Mouse (Mus musculus) kidney, adult 2 months (tissue): ENCODE results near the gene Ccz1. TPM values are rescaled to one million over a fixed set of nuclear protein-coding genes. Genes with fewer than 3 reads are reported as not detected.
A peak's percentile ranks its signal among the peaks of the same experiment; 100 is the strongest.

Experiments used
- DNase-seq: peaks from one replicate; pipeline ENCODE4 v3.0.0; 2021
- H3K27ac ChIP-seq: fragments of 200-500 bp; 2 replicates; pipeline ENCODE4 v1.5.1; 2012; ENCODE audit warnings: low read depth, low read length, control low read depth, inconsistent platforms; ENCODE audit not compliant: insufficient read depth
- H3K27me3 ChIP-seq: fragments of 200-500 bp; replicated peaks from 2 replicates; pipeline ENCODE4 v1.6.1; 2012; ENCODE audit warnings: mild to moderate bottlenecking, moderate library complexity, low read length, inconsistent platforms; ENCODE audit not compliant: control insufficient read depth, insufficient read depth
- H3K36me3 ChIP-seq: fragments of 200-500 bp; 2 replicates; pipeline ENCODE4 v1.6.1; 2012; ENCODE audit warnings: mild to moderate bottlenecking, moderate library complexity, low read length, inconsistent platforms; ENCODE audit not compliant: control insufficient read depth, insufficient read depth
- H3K4me1 ChIP-seq: fragments of 200-500 bp; 2 replicates; pipeline ENCODE4 v1.6.1; 2011; ENCODE audit warnings: low read length; ENCODE audit not compliant: control insufficient read depth, insufficient read depth
- H3K4me3 ChIP-seq: fragments of 200-500 bp; 2 replicates; pipeline ENCODE4 v1.5.1; 2011; ENCODE audit warnings: mild to moderate bottlenecking, low read depth, low read length, control low read depth; ENCODE audit not compliant: insufficient read depth
- CTCF ChIP-seq: fragments of 200-500 bp; conservative IDR thresholded peaks from 2 replicates; pipeline ENCODE4 v1.5.1; 2011; ENCODE audit warnings: low read depth, mild to moderate bottlenecking, control low read depth, low read length, moderate library complexity, mixed read lengths; ENCODE audit not compliant: insufficient read depth, insufficient read length
- POLR2A ChIP-seq: fragments of 200-500 bp; IDR thresholded peaks from one replicate; pipeline ENCODE4 v1.6.1; 2011; ENCODE audit warnings: low read depth, low read length, control low read depth
- WGBS: fragments of 180-500 bp; shearing (Covaris S2); methylation state at CpG from one replicate; pipeline ENCODE4 v1.1.7; 2018; 5-methylcytosine and 5-hydroxymethylcytosine counted together
- polyA plus RNA-seq: library from polyadenylated mRNA; depleted of rRNA; stranded (reverse); fragments of >200 nt; gene quantifications from 2 replicates; pipeline ENCODE4 v1.2.3, GENCODE M21; 2012

Ccz1 gene
- polyA plus RNA-seq, 1 experiment, result 17.3 TPM

DNA sequence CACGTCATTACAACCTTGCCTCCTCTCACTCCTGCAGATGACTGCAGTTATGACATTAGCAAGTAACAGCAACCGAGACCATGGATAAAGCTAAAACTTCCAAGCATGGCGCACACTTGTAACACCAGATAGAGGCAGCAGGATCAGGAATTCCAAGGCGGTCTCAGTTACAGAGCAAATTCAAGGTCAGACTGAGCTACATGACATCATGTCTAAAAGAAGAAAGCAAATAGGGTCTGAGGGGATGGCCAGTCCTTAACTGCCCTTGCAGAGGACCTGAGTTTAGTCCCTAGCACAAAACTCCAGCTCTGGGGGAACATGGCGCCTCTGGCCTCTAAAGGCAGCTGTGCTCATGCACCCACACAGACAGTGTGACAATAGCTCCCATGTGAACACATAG is 20.8 kb downstream of the Ccz1 start:
- TF ChIP-seq CTCF, result no peak
- TF ChIP-seq POLR2A, result no peak
- H3K4me3 ChIP-seq, result no peak overlapping the region
- WGBS, result 90% methylated on average over 5 of the region's 5 CpGs
- no peaks in the 10 kb centered on the region for H3K27me3 ChIP-seq
- no peak overlapping the region for H3K27ac ChIP-seq
- no peaks in the 10 kb centered on the region for H3K4me1 ChIP-seq
- DNase-seq, result no peak
- H3K36me3 ChIP-seq, result peaks cover 12% of the 10 kb centered on the region

DNA sequence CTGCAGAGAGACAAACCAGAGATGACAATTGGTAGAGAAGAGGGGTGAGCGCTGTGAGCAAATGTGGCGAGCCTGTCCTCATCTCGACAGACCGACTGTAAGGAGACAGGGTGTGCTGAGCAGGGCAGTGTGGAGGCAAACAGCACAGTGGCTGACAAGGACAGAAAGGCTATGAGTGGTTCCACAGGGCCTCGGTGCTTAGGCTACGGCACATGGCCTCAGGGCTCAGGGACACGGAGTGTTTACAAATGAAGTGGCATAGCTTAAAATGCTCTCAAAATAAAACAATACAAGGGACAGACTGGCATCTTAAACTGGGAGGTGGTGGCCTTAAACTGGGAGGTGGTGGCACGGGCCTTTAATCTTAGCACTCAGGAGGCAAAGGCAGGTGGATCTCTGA is 21.4 kb downstream of the Ccz1 start:
- peaks cover 15% of the 10 kb centered on the region for H3K36me3 ChIP-seq
- DNase-seq, result no peak
- 86% methylated on average over 8 of the region's 8 CpGs for WGBS
- TF ChIP-seq POLR2A (no peak), CTCF (no peak)
- H3K4me3 ChIP-seq, result no peak overlapping the region
- no peak overlapping the region for H3K27ac ChIP-seq
- no peaks in the 10 kb centered on the region for H3K4me1 ChIP-seq
- H3K27me3 ChIP-seq, result no peaks in the 10 kb centered on the region

DNA sequence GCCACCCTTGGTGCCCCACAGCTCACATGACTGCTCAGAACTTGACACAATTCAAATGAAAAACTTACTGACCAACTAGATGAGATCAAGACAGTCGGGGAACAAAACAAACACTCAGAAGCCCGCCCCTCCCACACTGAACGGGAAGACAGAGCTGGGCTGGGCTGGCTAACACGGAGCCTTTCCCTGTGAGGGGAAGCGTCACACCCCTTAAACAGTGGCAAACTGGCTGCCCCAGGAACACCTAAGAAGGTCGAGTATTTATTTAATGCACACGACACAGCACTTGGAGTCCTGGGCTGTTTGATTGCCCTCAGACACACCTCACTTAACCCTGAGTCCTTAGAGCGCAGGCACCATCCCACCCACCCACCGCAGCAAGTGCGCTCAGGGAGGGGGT is 22.0 kb downstream of the Ccz1 start:
- 68% methylated on average over 10 of the region's 10 CpGs for WGBS
- Histone ChIP-seq H3K27me3 (no peaks in the 10 kb centered on the region), H3K4me1 (no peaks in the 10 kb centered on the region), H3K36me3 (peaks cover 14% of the 10 kb centered on the region), H3K27ac (no peak overlapping the region), H3K4me3 (no peak overlapping the region)
- DNase-seq, result no peak
- TF ChIP-seq POLR2A (no peak), CTCF (no peak)

DNA sequence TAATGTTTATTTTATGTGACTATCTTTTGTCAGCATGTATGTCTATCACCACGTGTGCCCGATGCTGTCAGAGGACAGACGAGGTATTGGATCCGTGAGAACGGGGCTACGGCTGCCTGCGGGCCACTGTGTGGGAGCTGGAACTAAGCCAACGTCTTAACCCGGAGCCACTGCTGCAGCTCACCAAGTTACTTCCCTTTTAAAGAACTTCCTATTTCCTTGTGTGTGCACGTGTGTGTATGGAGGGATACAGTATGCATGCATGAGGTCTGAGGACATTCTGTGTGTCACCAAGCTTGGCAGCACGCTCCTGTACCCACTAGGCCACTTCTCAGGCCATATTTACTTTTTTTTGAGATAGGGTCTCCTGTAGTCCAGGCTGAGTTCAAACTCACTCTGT is 24.6 kb downstream of the Ccz1 start:
- TF ChIP-seq CTCF (no peak), POLR2A (no peak)
- WGBS, result 82% methylated on average over 11 of the region's 11 CpGs
- Histone ChIP-seq H3K4me3 (no peak overlapping the region), H3K36me3 (peaks cover 14% of the 10 kb centered on the region), H3K27ac (no peak overlapping the region), H3K27me3 (no peaks in the 10 kb centered on the region), H3K4me1 (no peaks in the 10 kb centered on the region)
- DNase-seq, result no peak

DNA sequence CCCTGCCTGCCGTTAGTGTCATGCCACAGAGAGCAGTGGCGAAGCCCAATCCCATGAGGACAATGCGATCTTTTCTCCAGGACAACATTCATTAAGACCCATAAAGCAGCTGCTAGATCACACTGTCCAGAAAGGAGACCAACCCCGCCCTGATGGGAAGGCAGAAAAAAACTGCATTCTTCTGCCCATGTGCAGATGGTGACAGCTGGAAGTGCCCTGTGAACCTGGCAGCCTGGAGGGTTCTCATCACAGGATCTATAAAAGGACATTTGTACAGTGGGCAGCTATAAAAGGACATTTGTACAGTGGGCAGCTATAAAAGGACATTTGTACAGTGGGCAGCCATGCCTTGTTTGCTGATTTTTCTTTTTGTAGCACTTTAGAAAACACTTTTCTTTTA is 25.6 kb downstream of the Ccz1 start:
- DNase-seq, result no peak
- Histone ChIP-seq H3K36me3 (peaks cover 13% of the 10 kb centered on the region), H3K27ac (no peak overlapping the region), H3K27me3 (no peaks in the 10 kb centered on the region), H3K4me1 (no peaks in the 10 kb centered on the region), H3K4me3 (no peak overlapping the region)
- TF ChIP-seq CTCF, result no peak
- 95% methylated on average over 4 of the region's 4 CpGs for WGBS

DNA sequence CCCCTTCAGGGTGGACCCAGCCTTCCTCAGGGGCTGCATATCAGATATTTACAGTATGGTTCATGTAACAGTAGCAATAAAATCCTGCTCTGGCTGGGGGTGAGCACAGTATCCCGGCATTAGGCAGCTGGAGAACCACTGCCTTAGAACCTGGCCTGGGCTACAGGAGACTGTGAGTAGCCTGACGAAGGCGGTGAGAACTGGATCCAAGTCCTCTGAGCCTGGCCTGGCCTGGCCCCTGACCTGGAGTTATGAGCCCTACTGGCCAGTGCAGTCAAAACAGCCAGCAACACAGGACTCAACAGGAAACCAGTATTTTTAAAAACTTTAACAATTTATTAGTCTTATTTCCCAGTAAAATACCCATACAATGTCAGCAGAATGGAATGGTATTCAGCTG is 27.1 kb downstream of the Ccz1 start:
- peak; percentile 47 for DNase-seq
- 61% methylated on average over 3 of the region's 3 CpGs for WGBS
- no peak overlapping the region for H3K4me3 ChIP-seq
- no peaks in the 10 kb centered on the region for H3K4me1 ChIP-seq
- no peaks in the 10 kb centered on the region for H3K27me3 ChIP-seq
- H3K36me3 ChIP-seq, result peaks cover 11% of the 10 kb centered on the region
- TF ChIP-seq POLR2A, result no peak
- no peak for TF ChIP-seq CTCF
- no peak overlapping the region for H3K27ac ChIP-seq

DNA sequence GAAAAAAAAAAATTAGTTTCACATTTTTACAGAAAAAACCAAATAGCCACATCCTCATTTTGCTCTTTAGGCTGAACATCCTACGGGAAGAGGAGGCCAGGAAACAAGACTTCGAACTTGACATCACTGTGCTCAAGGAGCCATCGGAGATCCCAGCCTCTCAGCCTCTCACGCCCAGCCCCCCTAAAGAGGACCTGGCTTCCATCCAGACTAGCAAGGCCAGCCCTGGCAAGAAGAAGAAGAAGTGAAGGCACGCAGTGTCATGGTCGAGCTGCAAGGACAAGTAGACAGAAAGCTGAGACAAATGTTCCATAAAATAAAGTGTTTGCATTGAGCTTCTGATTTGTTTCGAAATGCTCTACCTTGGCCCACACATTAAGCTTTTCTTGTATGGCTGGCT is 29.3 kb downstream of the Ccz1 start:
- TF ChIP-seq POLR2A (no peak), CTCF (no peak)
- no peak for DNase-seq
- H3K27ac ChIP-seq, result no peak overlapping the region
- peaks cover 5% of the 10 kb centered on the region for H3K36me3 ChIP-seq
- no peak overlapping the region for H3K4me3 ChIP-seq
- WGBS, result 80% methylated on average over 7 of the region's 7 CpGs
- H3K27me3 ChIP-seq, result no peaks in the 10 kb centered on the region
- no peaks in the 10 kb centered on the region for H3K4me1 ChIP-seq

DNA sequence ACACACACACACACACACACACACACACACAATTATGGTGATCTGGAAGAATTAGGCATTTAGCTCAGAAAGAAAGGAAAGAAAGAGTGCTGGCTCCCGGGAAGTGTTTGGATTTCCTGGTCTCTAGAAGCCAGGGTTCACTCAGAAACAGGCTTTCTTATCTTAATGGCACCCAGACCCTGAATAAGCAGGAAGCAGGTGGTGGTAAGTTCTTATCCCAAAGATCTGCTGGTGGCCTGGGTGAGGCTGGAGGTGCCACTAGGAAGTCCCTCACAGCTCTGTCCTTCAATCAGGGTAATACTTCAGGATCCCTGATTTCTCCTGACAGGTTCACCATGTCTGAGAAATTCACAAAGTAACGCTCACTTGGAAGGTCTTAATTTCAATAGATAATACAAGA is 32.3 kb downstream of the Ccz1 start:
- H3K4me3 ChIP-seq, result no peak overlapping the region
- no peak for TF ChIP-seq CTCF
- TF ChIP-seq POLR2A, result no peak
- H3K27me3 ChIP-seq, result no peaks in the 10 kb centered on the region
- no peak for DNase-seq
- no peaks in the 10 kb centered on the region for H3K4me1 ChIP-seq
- H3K36me3 ChIP-seq, result peaks cover 2% of the 10 kb centered on the region
- 78% methylated on average over 2 of the region's 2 CpGs for WGBS
- H3K27ac ChIP-seq, result no peak overlapping the region
